Mouse (Mus musculus) duodenum, adult 2 months (tissue): ENCODE measurements around the gene Slc25a35. TPM values are rescaled to one million over a fixed set of nuclear protein-coding genes. Genes with fewer than 3 reads are reported as not detected.

ENCODE experiments used
- polyA plus RNA-seq: library from polyadenylated mRNA; depleted of rRNA; stranded (reverse); fragments of >200 nt; gene quantifications from 2 replicates; pipeline ENCODE4 v1.2.3, GENCODE M21; 2012; ENCODE audit warnings: low replicate concordance; rRNA removed

Gene Slc25a35
- polyA plus RNA-seq, result 17.1 and 22.0 TPM in 2 replicates

DNA sequence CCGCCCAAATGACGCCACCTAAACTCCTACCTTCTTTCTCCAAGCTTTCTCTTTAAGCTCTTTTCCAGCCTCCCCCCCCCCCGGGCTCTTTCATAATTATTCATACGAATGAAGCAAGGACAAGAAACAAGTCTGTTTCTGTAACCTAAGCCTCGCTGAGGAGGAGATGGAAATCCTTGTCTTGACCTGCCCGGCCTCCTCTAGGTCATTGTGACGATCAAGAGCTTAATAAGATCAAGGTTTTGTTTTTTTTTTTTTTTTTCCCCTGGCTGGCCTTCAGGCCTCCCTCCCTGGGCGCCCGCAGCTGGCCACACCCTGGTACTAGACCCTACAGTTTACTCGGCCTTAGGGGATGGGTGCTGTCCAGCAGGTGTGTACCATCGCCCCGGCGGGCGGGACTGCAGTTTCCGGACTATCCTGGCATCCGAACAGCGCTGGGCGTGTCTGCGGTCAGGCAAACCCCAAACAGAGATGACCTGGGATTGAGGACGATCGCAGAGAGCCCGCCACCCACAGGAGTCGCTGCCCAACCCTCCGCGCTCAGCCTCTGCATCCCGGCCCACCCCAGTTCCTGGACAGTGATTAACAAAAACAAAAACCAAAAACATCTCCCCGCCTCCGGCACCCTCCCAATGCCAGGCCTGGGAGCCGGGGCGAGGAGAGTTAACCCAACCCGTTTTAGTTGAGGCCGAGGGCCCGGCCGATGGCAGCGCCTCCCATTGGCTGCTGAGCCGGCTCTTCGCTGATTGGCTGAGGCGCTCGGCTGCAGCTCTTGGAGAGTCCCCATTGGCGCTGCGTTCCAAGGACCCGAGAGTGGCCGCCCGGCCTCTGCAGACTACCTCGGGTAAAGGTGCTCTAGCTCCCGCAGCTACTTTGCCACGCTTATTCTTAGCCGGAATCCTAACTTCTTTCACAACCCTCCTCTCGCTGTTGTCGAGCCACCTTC is at the start of gene Slc25a35:
Gene Slc25a35 (plus strand): TSS at position 795 of the 946 bp plus-strand sequence.

DNA sequence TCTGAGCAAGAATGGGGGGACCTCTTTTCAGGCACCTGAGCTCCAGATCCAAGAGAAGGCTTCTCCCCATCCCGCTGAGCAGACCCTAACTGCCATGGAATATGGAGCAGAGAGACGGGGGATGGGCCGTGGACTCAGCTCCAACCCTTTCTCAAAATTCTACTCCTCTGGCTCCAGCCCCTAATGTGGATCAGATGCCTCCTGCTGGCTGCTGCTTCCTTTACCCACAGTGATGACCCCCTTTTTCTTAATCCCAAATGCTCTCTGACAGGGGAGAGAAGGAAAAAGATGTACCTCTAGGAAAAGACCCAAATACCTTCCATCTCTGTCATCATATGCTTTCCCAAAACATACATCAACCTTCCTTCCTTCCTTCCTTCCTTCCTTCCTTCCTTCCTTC is 41.0 kb upstream of the Slc25a35 start, which contains the start of gene Odf4:
Gene Odf4 (minus strand): TSS at position 101 of the 400 bp plus-strand sequence.

DNA sequence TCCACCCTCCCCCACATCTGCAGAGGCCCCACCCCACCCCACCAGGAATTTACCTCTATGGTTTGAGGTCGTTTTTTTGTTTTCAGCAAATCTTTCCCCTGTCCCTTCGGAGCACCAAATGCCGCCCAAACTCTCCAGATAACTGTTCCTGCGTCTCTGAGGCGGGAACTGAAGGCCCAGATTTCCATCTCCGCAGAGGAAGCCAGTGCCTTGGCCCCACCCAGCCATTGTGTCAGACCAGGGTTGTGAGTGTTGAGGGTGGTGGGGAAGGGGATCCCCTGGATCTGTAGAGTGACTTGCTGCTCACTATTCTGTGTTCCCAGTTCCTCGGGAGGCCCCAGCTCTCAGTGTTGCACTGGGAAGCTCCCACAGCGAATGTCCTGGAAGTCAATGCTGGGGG is 10.6 kb upstream of the Slc25a35 start, which contains the start of gene Arhgef15:
Gene Arhgef15 (minus strand): TSS at position 173 of the 400 bp plus-strand sequence.

DNA sequence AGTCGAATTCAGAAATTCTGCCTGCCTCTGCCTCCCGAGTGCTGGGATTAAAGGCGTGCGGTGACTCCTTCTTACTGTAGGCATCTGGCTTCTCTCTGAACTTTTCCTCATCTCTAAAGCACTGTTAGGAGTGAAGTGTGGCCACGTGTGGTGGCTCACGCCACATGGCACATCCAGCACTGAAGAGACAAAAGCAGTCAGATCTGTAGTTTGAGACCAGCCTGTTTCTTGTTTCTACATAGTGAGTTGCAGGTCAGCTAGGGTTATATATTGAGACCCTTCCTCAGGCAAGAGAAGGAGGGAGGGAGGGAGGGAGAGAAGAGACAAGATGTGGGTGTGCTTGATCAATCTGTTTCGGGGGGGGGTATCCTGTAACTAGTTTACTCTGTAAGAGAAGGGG is 7.2 kb downstream of the Slc25a35 start, which contains the start of gene Rangrf:
Gene Rangrf (minus strand): TSS at position 101 of the 400 bp plus-strand sequence.

DNA sequence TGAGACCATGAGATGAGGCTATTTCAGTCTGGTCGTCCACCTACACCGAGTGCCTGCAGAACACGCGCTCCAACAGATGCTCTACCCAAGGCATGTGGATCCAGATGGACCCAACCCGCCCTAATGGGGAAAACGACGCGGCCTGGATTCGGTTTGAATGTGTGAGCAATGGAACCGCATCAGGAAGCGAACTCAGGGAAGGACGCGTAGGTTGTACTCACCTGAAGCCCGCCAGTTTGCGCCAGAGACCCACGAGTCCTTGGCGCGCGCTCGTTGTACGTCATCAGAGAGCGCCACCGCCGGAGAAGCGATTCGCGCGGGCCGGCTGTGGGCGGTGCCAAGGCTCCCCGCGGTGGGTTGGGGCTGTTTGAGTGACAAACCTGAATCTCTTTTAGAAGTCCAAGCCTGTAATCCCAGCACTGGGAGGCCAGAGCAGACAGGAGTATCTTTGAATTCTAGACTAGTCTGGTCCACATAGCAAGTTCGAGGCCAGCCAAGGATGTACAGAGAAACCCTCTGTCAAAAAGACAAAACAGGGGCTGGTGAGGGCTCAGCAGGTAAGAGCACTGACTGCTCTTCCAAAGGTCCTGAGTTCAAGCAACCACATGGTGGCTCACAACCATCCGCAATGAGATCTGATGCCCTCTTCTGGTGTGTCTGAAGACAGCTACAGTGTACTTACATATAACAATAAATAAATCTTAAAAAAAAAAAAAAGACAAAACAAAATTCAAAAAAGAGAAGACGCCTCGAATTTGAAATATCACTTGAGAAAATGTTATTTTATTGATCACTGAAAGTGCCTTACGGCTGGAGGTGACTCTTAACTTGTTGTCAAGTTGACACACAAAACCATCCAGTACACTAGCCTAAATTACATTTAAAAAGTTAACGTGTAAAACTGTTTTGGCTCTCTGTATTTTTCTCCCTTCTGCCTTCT is 40.5 kb downstream of the Slc25a35 start, which contains the start of gene Pfas:
Gene Pfas (minus strand): TSS at position 279 of the 940 bp plus-strand sequence.

DNA sequence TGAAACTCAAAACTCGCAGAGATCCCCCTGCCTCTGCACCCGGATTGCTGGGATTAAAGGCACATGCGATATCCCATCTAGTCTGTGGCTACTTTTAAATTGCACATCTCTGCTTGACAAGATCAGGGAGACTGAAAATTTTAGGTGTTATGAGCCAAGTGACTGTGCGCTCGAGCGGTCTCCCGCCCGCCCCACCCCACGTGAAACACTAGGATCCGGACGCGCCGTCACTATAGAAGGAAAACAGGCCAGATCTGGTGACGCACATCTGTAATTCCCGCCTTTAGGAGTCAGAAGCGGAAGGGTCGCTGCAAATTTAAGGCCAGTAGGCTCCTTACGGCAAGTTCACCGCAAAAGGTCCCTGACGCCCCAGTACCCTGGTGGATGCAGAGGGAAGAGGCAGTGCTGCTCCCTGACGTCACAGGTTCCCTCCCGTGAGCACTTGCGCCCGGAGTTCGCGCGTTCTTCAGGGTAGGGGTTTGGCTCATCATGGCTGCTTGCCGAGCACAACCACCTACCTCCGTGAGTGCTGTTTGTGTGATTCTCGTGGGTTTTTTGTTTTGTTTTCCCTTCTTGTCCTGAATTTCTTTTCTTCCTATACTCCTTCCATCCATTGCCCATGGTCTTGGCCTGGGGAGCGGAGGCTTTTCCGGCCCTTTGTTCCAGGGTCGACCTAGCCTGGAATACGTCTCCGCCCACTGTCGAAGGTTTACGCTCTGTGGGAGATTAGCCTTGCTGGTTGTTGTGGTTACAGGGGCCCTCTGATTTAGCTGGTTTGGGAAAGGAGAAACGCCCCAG is 47.9 kb downstream of the Slc25a35 start, which contains the start of gene Ctc1:
Gene Ctc1 (plus strand): TSS at position 268 of the 798 bp plus-strand sequence.

Other genes starting within 250 kb of the Slc25a35 start
- 35.5 and 94.6 TPM in 2 replicates for gene Ndel1, start 96.3 kb upstream of the Slc25a35 start, polyA plus RNA-seq
- gene Rnf222, start 79.6 kb upstream of the Slc25a35 start, polyA plus RNA-seq, result not detected in 2 replicates
- gene Rpl26, start 66.5 kb upstream of the Slc25a35 start, polyA plus RNA-seq, result 172 and 364 TPM in 2 replicates
- not detected in 2 replicates for gene Odf4, start 41.0 kb upstream of the Slc25a35 start, polyA plus RNA-seq
- 16.9 and 18.8 TPM in 2 replicates for gene Arhgef15, start 10.7 kb upstream of the Slc25a35 start, polyA plus RNA-seq
- gene Rangrf, start 7.1 kb downstream of the Slc25a35 start, polyA plus RNA-seq, result 29.7 and 31.1 TPM in 2 replicates
- gene Pfas, start 40.3 kb downstream of the Slc25a35 start, polyA plus RNA-seq, result 6.7 and 7.2 TPM in 2 replicates
- gene Ctc1, start 47.8 kb downstream of the Slc25a35 start, polyA plus RNA-seq, result 23.0 and 25.0 TPM in 2 replicates
- 27.8 and 56.2 TPM in 2 replicates for gene Aurkb, start 77.5 kb downstream of the Slc25a35 start, polyA plus RNA-seq
- gene Borcs6, start 91.6 kb downstream of the Slc25a35 start, polyA plus RNA-seq, result 12.4 and 36.7 TPM in 2 replicates
- gene Tmem107, start 102.7 kb downstream of the Slc25a35 start, polyA plus RNA-seq, result 15.0 and 29.3 TPM in 2 replicates
- 84.0 and 93.4 TPM in 2 replicates for gene Vamp2, start 120.4 kb downstream of the Slc25a35 start, polyA plus RNA-seq
- gene Per1, start 127.1 kb downstream of the Slc25a35 start, polyA plus RNA-seq, result 12.0 and 17.6 TPM in 2 replicates
- gene Hes7, start 152.3 kb downstream of the Slc25a35 start, polyA plus RNA-seq, result 1.7 and 2.1 TPM in 2 replicates
- 0.11 and 0.43 TPM in 2 replicates for gene 9130213A22Rik, start 154.5 kb downstream of the Slc25a35 start, polyA plus RNA-seq
- 0.20 and 0.79 TPM in 2 replicates for gene Aloxe3, start 157.8 kb downstream of the Slc25a35 start, polyA plus RNA-seq
- gene Alox12b, start 188.9 kb downstream of the Slc25a35 start, polyA plus RNA-seq, result not detected in 2 replicates
- gene Alox8, start 229.7 kb downstream of the Slc25a35 start, polyA plus RNA-seq, result not detected in 2 replicates